In genomic region chr11:3914109-3914840, GRCm38 (mm10) we compare ENCODE assay signal across 7 mouse cellular contexts. TPM values are rescaled to one million over a fixed set of nuclear protein-coding genes. Genes with fewer than 3 reads are reported as not detected.
DNase-seq lines count a peak whose midpoint lies in the region; ATAC-seq and TF ChIP-seq lines count a peak whose summit lies in the region.

TSS of gene Slc35e4 (minus strand) at chr11:3914664.

- H3K27me3 ChIP-seq in embryonic facial prominence, embryonic 11.5 days (ENCODE audit: control insufficient read depth, insufficient read depth, low read length), result peaks cover 3% of the 10 kb centered on the region
- peaks cover 11% of the 10 kb centered on the region for H3K27me3 ChIP-seq in limb, embryonic 11.5 days (ENCODE audit: control insufficient read depth, insufficient read depth, low read length)
- peaks cover 8% of the 10 kb centered on the region; the same call in 1 of the 2 replicates for H3K27me3 ChIP-seq in midbrain, embryonic 13.5 days
- no peaks in the 10 kb centered on the region for H3K27me3 ChIP-seq in small intestine, adult 2 months (ENCODE audit: control insufficient read depth, insufficient read depth, low read length)

- no peaks in the 10 kb centered on the region for H3K36me3 ChIP-seq in embryonic facial prominence, embryonic 11.5 days (replicated peaks; ENCODE audit: control insufficient read depth, insufficient read depth, low read depth, low read length)
- H3K36me3 ChIP-seq in limb, embryonic 11.5 days (ENCODE audit: control insufficient read depth, insufficient read depth, low read length), result no peaks in the 10 kb centered on the region
- H3K36me3 ChIP-seq in midbrain, embryonic 13.5 days, result no peaks in the 10 kb centered on the region
- H3K36me3 ChIP-seq in small intestine, adult 2 months (ENCODE audit: control insufficient read depth, insufficient read depth, low read length), result peaks cover 11% of the 10 kb centered on the region

- peaks cover 3% of the 10 kb centered on the region; the same call in 1 of the 2 replicates for H3K4me1 ChIP-seq in embryonic facial prominence, embryonic 11.5 days (ENCODE audit: control insufficient read depth, insufficient read depth, low read length)
- peaks cover 8% of the 10 kb centered on the region for H3K4me1 ChIP-seq in limb, embryonic 11.5 days (ENCODE audit: control insufficient read depth, insufficient read depth, low read length)
- H3K4me1 ChIP-seq in midbrain, embryonic 13.5 days (replicated peaks), result peaks cover 39% of the 10 kb centered on the region
- peaks cover 11% of the 10 kb centered on the region for H3K4me1 ChIP-seq in small intestine, adult 2 months (ENCODE audit: control insufficient read depth, insufficient read depth, insufficient read length, low read length)

- TF ChIP-seq CTCF in small intestine, adult 2 months (IDR thresholded peaks at IDR 0.05; ENCODE audit: extremely low read depth, insufficient read length, insufficient replicate concordance, low read depth, low read length), result peak; percentile 98

- WGBS in embryonic facial prominence, embryonic 11.5 days, result under 1% methylated on average over 28 of the region's 28 CpGs
- WGBS in limb, embryonic 11.5 days, result under 1% methylated on average over 28 of the region's 28 CpGs
- WGBS in midbrain, embryonic 13.5 days, result under 1% methylated on average over 28 of the region's 28 CpGs
- under 1% methylated on average over 26 of the region's 28 CpGs for WGBS in small intestine, adult 2 months

- no peaks in the 10 kb centered on the region for H3K9me3 ChIP-seq in embryonic facial prominence, embryonic 11.5 days (replicated peaks; ENCODE audit: control insufficient read depth, low read length)
- H3K9me3 ChIP-seq in limb, embryonic 11.5 days (ENCODE audit: control insufficient read depth, low read length), result no peaks in the 10 kb centered on the region
- no peaks in the 10 kb centered on the region for H3K9me3 ChIP-seq in midbrain, embryonic 13.5 days

- peak within 1 kb of the TSS; percentile 92 for H3K4me2 ChIP-seq in embryonic facial prominence, embryonic 11.5 days (ENCODE audit: low read depth, low read length)
- peak within 1 kb of the TSS; percentile 83 for H3K4me2 ChIP-seq in limb, embryonic 11.5 days (ENCODE audit: low read depth, severe bottlenecking)
- peak within 1 kb of the TSS; percentile 89 for H3K4me2 ChIP-seq in midbrain, embryonic 13.5 days (replicated peaks)

- TF ChIP-seq POLR2A in small intestine, adult 2 months (IDR thresholded peaks at IDR 0.05; ENCODE audit: low read depth, low read length), result no peak

- DNase-seq in adrenal gland, postnatal 10 days, result peak; percentile 92
- peak; percentile 87 for DNase-seq in embryonic facial prominence, embryonic 11.5 days (ENCODE audit: low spot score)
- DNase-seq in heart, adult 11 months, result peak; percentile 98
- peak; percentile 76 for DNase-seq in kidney, adult 11 months
- peak; percentile 93 for DNase-seq in limb, embryonic 11.5 days (ENCODE audit: low spot score)

- peak within 1 kb of the TSS; percentile 60 for H3K9ac ChIP-seq in embryonic facial prominence, embryonic 11.5 days (replicated peaks; ENCODE audit: low read length)
- H3K9ac ChIP-seq in limb, embryonic 11.5 days (ENCODE audit: low read length), result peak within 1 kb of the TSS; percentile 50
- H3K9ac ChIP-seq in midbrain, embryonic 13.5 days (replicated peaks), result peak within 1 kb of the TSS; percentile 75

- ATAC-seq in embryonic facial prominence, embryonic 11.5 days (replicated peaks; ENCODE audit: insufficient number of reproducible peaks, low FRiP score, low TSS enrichment, low read depth), result peak; percentile 16; the same call in 1 of the 2 replicates
- peak; percentile 37; the same call in 1 of the 2 replicates for ATAC-seq in limb, embryonic 11.5 days (ENCODE audit: insufficient number of reproducible peaks, low FRiP score, low TSS enrichment, low read depth)
- peak; percentile 62 for ATAC-seq in midbrain, embryonic 13.5 days

- H3K27ac ChIP-seq in embryonic facial prominence, embryonic 11.5 days (replicated peaks; ENCODE audit: low read depth, low read length), result peak within 1 kb of the TSS; percentile 3; the same call in 1 of the 2 replicates
- H3K27ac ChIP-seq in limb, embryonic 11.5 days (replicated peaks; ENCODE audit: low read depth, low read length), result 0 out of 2 replicates have a peak within 1 kb of the TSS, but pooled peaks have one; percentile 10
- peak within 1 kb of the TSS; percentile 65 for H3K27ac ChIP-seq in midbrain, embryonic 13.5 days
- H3K27ac ChIP-seq in small intestine, adult 2 months (ENCODE audit: insufficient read depth, low read depth, low read length), result peak within 1 kb of the TSS; percentile 4; the same call in 1 of the 2 replicates

- peak within 1 kb of the TSS; percentile 53 for H3K4me3 ChIP-seq in embryonic facial prominence, embryonic 11.5 days (ENCODE audit: low read depth, low read length)
- H3K4me3 ChIP-seq in limb, embryonic 11.5 days (ENCODE audit: low read depth, low read length), result peak within 1 kb of the TSS; percentile 45
- peak within 1 kb of the TSS; percentile 64 for H3K4me3 ChIP-seq in midbrain, embryonic 13.5 days (replicated peaks)
- H3K4me3 ChIP-seq in small intestine, adult 2 months (ENCODE audit: low read depth, low read length), result peak within 1 kb of the TSS; percentile 64

RNA-seq across cellular contexts. Expression of gene Slc35e4, which starts in this region (rescaled TPM):
- 1 to 10 TPM; 3.7 to 4.6 TPM for total RNA-seq in adrenal gland, postnatal 10 days (2021)
- polyA plus RNA-seq in embryonic facial prominence, embryonic 11.5 days (2014; fragmentation: Nextera tagmentation; extraction: Ambion mirVana), result 2.0 and 2.1 TPM in 2 replicates
- 1.7 and 2.1 TPM in 2 replicates for polyA plus RNA-seq in limb, embryonic 11.5 days (2014; fragmentation: Nextera tagmentation; extraction: Ambion mirVana)
- 10.3 TPM in 2 replicates for polyA plus RNA-seq in midbrain, embryonic 13.5 days (2015; fragmentation: Nextera tagmentation; extraction: Ambion mirVana)
- 4.7 and 6.5 TPM in 2 replicates for polyA plus RNA-seq in small intestine, adult 2 months (2012; rRNA removed)

Comparison
In these comparisons a context has a peak if more than half of its experiments do, and no peak if none do; other contexts are left out.
1. Peak in every context shown above with its lines: DNase-seq, ATAC-seq, H3K4me3 ChIP-seq and H3K27ac ChIP-seq.
2. H3K27ac ChIP-seq: peak in every context shown above with its lines; median percentile 65 in midbrain, embryonic 13.5 days; 10 in limb, embryonic 11.5 days; 4 in small intestine, adult 2 months; 3 in embryonic facial prominence, embryonic 11.5 days.